Mouse (Mus musculus) spleen, postnatal 36 days (tissue): ENCODE data around the gene Rnf212.

Experiments
- DNase-seq, 2 experiments: peaks; one replicate each; pipeline ENCODE4 v3.0.0; 2022; ENCODE audit warnings: low spot score in 2 of 2, mixed read lengths in 1 of 2

The Rnf212 gene

GRCm38 (mm10) chr5:108713096-108713495, 61.7 kb downstream of the Rnf212 start:
- no peak for DNase-seq

- DNase-seq, result no peak
Measured at GRCm38 (mm10) chr5:108711968-108712367, 62.8 kb downstream of the Rnf212 start.

- no peak for DNase-seq
Measured at GRCm38 (mm10) chr5:108708981-108709731, 65.6 kb downstream of the Rnf212 start.

GRCm38 (mm10) chr5:108708419-108708818, 66.4 kb downstream of the Rnf212 start:
- no peak for DNase-seq

- peak in 1 of 2 experiments; percentile 24 for DNase-seq
Measured at GRCm38 (mm10) chr5:108707758-108708157, 67.0 kb downstream of the Rnf212 start.

- no peak for DNase-seq
Measured at GRCm38 (mm10) chr5:108703754-108704626, 70.8 kb downstream of the Rnf212 start.

GRCm38 (mm10) chr5:108701341-108702021, 73.3 kb downstream of the Rnf212 start:
- DNase-seq, result no peak

- DNase-seq, result no peak
Measured at GRCm38 (mm10) chr5:108700346-108700745, 74.4 kb downstream of the Rnf212 start.

- DNase-seq, result no peak
Measured at GRCm38 (mm10) chr5:108697341-108697753, 77.4 kb downstream of the Rnf212 start.

- no peak for DNase-seq
Measured at GRCm38 (mm10) chr5:108696542-108696941, 78.2 kb downstream of the Rnf212 start.

GRCm38 (mm10) chr5:108695861-108696260, 78.9 kb downstream of the Rnf212 start:
- DNase-seq, result no peak

GRCm38 (mm10) chr5:108694352-108695261, 80.2 kb downstream of the Rnf212 start:
- peak; percentile 18 to 37 for DNase-seq

- DNase-seq, result peak; percentile 85
Measured at GRCm38 (mm10) chr5:108693872-108694288, 80.9 kb downstream of the Rnf212 start.

GRCm38 (mm10) chr5:108692271-108692670, 82.5 kb downstream of the Rnf212 start, which contains the start of gene Fgfrl1:
Gene Fgfrl1 (plus strand): TSS chr5:108692382.
- peak; percentile 58 to 67 for DNase-seq

- no peak for DNase-seq
Measured at GRCm38 (mm10) chr5:108691152-108691551, 83.6 kb downstream of the Rnf212 start.

- DNase-seq, result no peak
Measured at GRCm38 (mm10) chr5:108689091-108689490, 85.7 kb downstream of the Rnf212 start.

GRCm38 (mm10) chr5:108680871-108681270, 93.9 kb downstream of the Rnf212 start:
- no peak for DNase-seq

GRCm38 (mm10) chr5:108679909-108680308, 94.9 kb downstream of the Rnf212 start:
- DNase-seq, result no peak
